Mouse (Mus musculus) cerebellum, postnatal 10 days (tissue): ENCODE measurements around the gene Mast4.

Source experiments
- DNase-seq, 2 experiments: peaks; one replicate each; pipeline ENCODE4 v3.0.0; 2021; ENCODE audit warnings: mixed read lengths in 2 of 2

Gene Mast4

DNA sequence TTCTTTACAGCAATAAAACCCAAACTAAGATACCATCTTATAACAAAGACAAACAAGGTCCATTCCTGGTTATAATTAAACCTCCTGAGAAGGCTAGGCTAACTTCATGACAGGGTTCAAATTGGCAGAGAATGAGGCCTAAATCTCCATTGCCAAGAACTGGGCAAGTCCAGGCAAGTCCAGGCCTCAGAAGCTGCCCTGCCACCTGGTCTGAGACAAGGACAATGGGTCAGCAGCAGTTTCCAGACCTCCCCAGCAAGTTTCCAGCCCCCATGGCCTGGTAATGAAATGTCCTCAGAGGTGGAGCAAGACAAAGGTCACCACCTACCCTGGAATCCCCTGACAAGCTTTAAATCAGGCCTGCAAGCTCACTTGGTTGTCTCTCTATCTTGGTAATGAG, 419.5 kb downstream of the Mast4 start:
- DNase-seq, result no peak

DNA sequence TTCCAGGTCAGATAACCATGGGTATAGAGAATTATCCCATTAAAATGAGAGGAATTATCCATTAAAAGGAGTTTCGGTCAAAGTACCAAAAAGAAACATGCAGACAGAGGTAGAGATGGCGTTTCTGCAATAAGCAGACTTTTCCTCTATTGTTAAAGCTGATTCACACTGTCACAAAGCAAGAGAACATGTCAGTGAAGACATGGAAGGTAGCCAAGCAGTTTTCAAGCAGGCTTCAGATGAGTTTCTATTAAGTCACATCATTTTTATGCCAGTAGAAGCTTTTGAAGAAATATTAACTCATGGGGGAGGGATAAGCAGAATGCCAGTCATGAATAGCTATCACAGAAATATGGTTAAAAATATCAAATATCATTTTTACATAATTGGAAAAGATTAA, 420.4 kb downstream of the Mast4 start:
- no peak for DNase-seq

DNA sequence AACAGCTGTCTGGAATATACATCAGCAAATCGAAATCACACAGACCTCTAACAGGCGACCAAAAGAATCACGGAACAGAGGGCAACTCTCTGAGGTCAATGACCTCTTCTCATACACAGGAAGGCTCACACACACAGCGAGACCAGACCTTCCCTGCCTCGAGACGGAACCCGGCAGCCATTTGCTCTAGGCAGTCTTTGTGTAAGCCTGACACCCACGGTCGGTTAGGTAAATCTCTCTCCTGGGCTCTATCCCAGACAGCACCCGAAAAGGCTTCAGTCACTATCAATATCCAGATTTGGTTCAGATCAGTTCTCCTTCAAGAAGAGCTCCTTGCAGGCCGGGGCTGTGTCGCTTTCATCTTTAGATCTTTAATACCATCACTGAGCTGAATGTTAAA, 421.4 kb downstream of the Mast4 start:
- DNase-seq, result no peak

DNA sequence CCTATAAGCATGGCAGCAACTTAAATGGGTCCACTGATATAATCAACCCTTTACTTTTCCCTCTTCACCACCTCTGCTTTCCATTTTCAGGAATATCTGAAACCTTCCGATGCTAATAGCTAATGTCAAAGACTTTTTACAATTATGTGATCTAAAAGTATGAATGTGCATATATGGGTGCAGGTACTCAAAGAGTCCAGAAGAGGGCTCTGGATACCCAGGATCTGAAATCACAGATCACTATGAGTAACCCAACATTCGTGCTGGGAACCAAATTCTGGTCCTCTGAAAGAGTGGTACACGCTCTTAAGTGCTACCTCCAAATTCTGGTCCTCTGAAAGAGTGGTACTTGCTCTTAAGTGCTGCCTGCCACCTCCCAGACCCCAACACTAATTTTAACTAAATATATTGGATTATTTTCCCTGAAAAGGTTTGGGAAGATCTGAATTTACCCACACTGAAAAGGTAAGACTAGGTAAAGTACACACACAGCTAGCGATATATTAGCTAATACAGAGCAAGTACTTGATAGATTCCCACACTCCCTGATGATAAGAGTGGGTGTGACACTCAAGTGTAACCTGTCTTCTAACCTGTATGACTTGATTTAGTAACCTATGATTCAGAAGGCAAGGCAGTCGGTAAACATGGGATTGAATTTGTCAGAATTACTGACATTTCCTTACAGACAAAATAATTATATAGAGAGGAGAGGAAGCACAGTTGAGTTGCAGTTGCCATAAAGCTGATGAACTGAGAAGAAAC, 424.5 kb downstream of the Mast4 start:
- no peak for DNase-seq

DNA sequence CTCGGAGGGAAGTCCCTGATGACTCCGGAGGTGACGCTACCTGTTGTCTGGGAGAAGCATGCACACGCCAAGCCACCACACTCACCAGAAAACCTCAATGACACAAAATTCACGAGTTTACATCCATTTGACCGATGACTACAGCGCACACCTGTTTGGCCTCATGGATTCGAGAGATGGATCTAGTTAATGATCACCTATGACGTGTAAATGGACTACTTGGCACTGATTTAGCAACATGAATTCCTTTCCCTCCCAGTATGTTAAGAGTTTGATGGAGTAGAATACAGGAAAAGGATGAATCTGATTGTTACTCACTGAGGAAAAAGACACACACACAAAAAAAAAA, 427.7 kb downstream of the Mast4 start:
- no peak for DNase-seq

DNA sequence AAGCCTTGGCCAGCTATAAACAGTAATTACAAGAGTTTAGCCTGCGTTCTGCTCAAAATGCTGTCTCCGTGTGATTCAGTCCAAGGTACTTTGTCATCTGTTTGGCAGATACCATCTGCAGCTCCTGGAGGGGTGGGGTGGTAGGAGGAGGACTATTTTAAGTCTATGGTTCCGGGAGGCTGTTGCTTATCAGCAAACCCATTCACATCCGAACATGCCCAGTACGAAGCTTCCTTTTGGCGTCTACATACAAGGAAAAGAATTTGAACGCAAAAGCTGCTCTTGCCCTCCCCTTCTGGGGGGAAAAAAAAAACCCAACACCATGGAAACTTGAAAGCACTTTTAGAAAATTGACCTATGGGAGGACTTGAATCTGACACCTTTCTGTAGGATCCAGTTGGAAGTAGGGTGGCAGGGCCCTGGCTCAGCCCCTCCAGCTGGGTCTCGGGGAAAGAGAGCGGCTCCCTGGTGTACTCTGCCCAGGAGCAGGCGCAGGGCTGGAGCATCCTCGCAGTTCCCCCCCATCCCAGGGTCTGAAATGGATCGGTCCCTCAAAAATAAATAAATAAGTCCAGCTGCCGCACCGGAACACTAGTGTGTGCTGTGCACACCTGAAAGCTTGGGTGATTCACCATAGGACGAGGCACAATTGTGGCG, 428.2 kb downstream of the Mast4 start:
- peak; percentile 83 to 84 for DNase-seq

DNA sequence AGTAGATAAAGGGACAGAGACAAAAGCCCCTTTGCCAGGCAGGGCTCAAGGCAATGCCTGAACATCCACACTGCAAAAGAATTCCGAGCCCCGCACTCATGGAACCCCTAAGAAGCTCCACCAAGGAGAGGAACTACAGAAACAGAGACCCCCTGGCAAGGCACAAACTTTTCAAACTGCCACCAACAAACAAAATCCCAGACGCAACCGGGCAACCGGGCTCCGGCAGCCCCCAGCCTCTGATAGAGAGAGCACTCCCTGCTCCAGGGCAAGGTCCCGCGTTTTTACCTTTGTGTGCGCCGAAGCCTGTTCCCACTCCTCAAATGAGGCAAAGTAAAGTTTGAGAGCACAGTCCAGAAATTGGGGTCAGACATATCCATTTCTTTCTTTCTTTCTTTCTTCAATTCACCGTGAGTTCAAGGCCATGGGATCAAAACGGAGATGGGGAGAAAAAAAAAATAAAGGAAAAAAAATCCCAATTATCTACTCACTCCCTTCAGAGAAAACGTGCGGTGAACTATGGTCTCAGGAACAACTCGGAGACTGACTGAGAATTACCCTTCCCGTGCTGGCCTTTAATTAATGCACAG, 428.8 kb downstream of the Mast4 start:
- DNase-seq, result peak; percentile 13 to 17

DNA sequence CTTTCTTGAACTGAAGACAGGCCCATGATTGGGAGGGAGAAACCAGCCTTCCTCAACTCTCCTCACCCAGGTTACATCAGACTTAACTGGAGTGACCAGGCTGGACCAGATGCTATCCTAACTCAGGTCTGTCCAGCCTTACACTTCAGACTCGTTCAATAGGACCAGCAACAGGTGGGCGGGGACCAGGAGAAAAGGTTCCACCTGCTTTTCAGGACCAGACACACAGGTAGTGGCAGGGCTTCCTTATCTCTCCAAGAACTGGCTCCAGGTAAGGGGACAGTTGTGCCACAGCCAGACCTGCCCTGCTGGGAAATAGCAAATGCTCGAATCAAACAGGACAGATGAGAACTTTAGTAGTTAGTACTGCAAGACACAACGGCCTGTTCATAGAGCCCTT, 430.6 kb downstream of the Mast4 start:
- peak; percentile 15 to 19 for DNase-seq

DNA sequence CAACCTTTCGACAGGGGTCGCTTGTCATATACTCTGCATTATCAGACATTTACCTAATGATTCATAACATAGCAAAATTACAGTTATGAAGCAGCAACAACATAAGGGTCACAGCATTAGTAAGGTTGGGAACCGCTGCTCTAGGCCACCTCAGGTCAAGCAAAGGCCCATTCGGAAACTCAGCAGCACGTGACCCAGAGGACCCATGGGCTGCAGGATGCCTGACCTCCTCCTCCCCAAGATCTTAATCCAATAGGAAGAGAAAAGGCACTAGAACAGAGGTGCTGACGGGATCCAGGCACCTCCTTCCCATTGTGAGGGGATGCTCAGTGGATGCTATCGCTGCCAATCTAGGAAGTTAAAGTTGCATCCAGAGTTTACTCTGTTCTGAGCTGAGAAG, 432.2 kb downstream of the Mast4 start:
- no peak for DNase-seq

DNA sequence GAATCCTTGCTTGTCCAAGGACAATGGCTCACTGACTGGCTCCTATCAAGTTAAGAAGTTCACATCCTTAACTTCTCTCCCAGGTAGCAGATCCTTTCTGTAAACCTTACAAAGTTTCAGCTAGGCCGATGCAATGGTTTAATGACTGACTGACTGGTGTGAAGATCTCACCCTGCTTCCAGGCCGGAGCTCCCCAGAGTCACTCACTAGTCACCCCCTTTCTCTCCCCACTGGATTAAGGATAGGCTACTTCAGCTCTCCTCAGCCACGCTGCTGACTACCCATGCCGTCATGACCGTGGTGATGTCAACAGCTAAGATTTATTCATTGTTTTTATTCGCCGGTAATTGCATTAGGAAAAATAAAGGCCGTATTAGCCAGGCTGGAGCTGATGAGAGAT, 433.8 kb downstream of the Mast4 start:
- no peak for DNase-seq

DNA sequence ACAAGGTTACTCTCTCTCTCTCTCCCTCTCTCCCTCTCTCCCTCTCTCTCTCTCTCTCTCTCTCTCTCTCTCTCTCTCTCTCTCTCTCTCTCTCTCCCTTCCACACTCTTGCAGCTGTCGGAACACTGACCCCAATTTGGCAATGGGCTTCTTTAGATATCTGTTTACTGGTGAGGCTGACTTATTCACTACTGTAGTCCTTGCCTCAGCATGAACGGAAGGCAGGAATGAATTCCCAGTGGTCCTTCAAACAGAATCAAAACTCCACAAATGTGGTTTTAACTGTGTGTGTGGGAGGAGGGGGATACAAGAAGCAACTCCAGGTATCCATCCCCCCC, 434.2 kb downstream of the Mast4 start:
- DNase-seq, result no peak

DNA sequence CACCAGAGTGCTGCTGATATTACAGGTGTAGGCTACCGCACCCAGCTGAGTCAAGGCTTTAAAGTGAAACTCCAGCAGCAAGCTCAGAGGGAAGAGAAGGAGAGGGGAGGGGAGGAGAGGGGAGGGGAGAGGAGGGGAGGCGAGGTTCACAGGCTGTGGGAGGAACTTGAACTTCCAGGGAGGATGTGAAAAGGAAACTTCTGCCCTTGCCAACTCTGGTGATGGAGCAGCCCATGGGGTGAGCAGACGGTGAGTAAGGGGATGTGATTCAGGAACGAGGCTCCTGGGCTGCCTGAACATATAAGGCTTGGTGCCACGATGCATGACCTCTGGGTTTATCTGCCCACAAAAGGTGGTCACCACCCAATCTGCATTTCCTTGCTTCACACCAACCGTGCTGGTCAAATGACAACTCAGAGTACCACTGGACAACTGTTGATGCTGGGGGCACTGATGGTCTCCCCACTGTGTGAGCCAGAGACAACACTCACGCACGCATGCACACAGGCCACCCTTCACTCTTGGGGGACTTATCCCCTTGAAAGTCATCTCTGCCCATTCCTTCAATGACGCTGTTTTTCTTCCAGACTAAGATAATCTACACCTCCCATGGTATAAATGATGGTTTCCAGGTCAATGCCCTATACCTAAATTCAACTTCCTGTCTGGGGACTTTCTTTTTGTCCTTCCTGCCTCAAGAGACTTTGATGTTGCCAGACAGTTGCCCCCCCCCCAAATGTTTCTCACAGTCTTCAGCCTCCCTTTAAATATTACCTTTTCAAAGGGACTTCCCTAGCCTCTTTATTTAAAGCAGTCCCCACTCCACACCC, 434.8 kb downstream of the Mast4 start:
- no peak for DNase-seq

DNA sequence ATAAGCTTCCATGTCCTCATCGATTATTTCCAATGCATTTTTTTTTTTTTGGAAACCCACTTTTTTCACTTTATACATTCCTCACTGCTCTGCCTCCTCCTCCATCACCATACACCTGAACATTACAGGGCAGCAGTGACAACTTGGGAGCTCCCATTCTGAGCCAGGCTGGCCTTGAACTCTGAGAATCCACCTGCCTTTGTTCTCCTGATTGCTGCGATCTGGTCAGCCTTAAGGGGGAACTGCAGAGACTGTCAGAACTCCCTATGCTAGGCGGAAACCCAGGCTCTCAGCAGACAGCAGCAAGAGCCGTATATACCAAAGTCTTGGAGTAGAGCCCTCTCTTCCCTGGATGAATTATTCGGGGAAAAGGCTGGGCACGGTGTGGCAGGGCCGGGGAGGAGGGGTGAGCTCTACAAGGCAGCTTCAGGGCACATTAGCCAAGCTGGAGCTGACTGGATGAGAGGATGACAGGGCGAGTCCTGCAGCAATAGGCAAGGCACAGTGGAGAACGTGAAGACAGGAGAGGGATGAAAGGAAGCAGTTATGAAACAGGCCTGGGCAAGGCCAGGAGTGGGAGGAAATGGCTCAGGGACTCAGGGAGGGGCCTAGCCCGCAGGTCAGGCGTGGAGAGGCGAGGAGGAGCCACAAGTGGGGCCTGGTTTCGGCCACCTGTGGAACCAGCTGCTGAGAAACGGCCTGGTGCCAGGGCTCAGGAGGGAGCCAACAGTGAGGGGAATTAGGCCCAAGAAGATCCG, 435.7 kb downstream of the Mast4 start:
- peak; percentile 29 to 37 for DNase-seq

DNA sequence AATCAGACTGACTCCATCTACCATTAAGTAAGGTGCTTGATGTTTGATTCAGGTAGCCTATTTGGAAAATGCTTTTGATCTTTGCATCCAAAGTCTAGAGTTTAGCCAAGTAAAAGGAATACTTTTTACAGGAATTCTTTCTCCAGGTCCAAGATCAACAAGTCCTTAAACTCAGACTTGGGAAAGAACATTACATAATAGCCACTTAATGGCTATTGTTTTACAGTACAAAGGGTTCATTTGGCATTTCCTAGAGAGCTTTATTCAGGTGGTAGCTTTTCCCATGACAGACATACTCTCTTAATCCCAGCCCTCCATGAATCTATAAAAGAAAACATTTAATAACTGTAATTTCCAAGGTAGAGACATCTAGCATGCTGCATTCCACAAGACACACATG, 438.0 kb downstream of the Mast4 start:
- no peak for DNase-seq

DNA sequence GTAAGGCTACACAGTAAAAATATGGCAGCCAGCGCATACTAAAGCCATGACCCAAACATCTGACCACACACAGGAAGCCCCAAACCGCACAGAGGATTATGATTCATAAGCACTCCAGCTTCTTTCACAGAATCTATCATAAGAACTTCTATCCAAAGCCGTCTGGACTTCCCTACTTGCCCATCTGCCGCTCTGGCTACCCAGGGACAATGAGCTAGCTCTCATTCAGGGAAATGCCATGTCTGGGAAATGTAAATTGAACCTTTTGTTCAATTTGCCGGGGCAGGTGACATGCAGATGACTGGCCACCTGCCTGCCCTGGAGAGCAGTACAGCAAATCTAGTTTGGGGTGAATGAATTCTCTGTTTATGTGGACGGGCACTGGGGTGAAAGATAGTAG, 438.4 kb downstream of the Mast4 start:
- peak; percentile 19 to 25 for DNase-seq

DNA sequence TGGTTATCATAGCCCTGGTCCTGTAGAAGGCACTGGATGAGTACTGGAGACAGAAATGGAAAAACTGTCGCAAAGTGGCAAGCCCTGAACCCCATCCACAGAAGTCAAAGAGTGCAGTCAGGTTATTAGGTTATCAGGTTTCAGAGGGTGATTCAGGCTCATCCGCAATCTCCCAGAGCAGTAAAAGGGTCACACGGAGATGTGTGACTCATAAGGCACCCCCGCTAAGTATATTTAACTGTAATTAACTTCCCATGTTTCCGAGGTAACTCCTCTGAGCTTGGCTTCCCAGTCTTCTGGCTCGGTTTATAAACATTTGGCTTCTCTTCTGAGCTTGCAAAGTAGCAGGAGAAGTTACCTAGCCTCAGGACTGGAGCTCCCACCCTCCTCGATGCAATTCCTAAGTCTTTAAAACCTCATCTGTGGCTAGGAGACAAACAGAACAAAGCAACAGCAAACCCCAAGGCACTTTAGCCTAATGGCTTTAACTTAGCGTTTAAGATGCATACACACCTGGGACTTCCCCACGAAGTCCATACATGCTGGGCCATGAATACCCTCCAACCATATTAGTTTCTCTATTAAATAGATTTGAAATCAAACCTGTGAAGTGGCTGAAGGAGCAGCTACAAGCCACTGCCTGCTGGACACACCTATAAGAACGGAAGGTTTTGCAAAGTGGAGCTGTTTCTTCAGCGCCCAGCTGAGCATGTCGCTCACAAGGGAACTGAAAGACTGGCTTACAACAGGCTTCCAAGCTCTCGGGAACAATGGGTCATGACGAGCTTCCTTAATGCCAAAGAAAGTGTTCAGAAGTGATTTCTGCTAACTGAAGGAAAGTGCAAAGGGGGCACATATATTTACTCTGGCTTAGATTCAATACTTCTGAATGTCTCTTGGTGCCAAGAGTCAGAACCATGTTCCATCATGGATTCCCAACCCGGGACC, 439.7 kb downstream of the Mast4 start:
- no peak for DNase-seq

DNA sequence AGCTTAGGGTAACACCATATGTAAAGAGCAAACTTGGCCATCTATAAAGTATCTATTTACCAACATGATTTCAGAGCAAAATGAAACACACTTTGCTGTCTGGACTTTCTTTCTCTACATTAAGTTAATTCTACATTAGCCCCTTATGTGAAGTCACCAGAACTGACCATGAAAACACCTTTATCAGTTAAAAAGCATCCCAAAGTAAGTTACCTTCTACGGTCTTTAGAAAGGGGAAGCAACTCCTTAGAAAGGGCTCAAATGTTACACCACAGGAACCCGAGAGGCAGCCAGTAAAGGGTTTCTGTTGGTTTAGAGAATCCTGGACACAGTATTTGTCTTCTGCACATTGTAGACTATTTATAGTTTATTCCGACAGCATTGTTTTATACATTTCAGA, 441.5 kb downstream of the Mast4 start:
- DNase-seq, result no peak

DNA sequence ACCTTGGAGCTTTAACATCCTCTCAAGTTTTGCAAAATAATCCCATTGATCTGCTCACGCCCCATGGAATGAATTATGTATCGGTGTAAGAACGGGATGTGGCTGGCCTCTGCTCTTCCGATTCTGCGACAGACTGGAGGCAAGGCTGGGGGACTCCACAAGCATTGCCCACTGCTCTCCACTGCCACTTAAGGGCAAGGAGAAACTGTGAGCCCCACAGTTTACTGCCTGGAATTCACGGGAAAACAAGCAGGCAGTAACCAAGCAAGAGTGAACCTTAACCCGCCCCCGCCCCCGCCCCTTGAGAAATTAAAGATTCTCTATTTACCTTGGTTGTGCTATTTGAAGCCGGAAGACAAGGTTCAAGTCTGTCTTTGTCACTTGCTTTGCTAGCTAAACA, 444.3 kb downstream of the Mast4 start:
- no peak for DNase-seq

DNA sequence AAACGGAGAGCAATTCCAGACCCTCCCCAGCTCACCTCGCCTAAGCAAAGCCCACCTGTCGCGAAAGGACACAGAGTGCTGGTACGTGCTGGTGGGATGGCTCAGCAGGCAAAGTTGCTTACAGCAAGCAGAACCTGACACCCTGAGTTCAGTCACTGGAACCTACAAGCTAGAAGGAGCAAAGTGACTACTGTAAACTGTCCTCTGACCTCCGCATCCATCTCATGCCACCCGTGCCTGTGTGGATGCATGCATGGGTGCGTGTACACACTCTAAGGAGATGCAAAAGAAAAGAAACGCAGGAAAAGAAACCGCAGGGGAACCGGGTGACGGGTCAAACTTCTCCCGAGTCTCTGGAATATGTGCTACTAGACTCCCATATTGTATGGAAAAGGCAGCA, 444.8 kb downstream of the Mast4 start:
- DNase-seq, result no peak

DNA sequence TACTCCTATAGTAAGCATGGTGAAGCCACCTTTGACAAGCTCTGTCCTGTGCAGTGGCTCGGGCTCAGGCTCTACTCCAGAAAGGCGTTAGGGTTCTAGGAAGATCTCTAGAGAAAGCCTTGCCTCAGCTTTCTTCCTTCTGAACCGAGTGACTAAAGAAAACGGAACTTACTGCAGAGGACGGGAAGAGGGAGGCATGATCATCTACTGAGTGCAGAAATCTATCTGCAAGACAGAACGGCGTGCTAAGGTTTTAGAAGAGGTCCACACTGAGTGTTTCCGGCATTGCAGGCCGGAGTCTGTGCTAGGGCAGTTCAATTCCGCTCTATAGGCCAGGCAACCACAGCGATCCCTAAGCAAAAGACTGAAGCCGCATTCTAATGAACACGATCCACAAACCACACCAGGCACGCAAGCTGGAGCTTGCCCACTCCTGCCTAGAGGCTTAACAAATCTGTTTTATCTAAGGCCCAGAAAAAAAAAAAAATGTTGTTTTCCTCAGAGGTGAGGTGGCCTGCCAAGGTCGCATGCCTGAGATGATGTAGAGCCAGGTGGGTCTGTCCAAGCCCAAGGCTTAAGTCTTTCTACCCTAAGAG, 445.3 kb downstream of the Mast4 start:
- DNase-seq, result no peak

DNA sequence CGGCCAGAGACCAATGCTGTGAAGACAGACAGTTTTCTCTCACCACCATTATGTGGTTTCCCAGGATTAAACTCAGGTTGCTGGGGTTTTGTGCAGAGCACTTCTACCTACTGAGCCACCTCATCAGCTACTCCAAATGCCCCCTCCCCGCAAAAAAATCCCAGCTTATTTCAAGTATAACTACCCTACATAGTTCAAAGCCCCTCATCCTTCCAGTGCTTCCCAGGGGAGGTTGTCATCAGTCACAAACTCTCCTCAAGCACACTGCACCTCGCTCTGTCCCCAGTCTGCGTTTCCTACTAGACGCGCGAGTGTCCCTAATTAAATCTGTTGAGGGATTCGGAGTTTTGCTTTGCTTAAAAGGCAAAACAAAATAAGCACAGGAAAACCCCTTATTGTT, 446.1 kb downstream of the Mast4 start:
- DNase-seq, result no peak
